Mouse (Mus musculus): ENCODE data around the gene Rbm34.

Rbm34 gene

DNA sequence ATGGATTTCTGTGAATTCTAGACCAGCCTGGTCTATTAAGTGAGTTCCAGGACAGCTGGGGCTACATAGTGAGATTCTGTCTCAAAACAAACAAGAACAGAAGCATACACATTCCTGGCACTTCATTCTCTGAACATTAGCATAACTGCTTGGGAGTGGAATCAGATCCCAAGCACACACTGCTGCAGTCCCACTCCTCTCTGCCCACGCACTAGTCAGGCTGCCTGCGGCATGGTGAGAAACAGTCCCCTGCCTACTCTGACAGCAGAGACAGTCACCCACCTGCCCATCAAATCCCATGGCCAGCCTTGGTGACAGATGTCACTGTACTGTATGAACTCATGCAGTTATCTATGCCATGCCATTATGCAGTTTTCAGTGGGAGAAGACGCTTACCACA, 9.4 kb downstream of the Rbm34 start:
- DNase-seq (ENCODE audit: low read depth, low spot score): no peak

DNA sequence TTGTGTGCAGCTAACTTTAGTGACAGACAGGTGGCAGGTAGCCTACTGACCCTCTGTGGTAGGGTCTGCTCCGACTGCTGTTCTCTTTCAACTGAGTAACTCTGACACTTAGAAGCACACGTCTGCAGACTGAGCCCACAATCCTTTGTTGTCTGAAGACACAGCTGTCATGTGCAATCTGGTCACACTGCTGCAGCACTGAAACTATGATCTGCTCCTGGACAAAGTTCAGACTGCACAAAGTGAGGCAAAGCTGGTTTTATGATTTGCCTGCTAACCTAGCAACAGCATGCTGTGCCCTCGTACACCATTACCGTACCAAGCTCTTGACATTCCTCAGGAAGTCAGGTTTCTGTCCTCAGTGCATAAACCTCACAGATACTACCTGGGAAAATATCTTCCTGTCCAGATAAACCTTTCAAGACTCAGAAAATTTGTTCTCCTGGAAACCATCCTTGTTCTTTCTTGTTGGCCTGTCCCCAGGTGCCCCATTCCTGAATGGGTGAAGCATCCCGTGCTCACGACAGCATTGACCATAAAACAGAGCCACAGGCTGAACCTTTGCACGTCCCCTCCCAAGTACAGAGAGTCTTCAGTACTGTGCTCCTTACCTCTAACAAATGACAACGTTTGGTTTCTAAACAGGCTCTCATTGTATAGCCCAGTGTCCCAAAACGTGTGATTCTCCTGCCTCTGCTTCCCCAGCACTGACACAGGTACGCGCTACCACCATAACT, 18.8 kb downstream of the Rbm34 start:
- DNase-seq (ENCODE audit: low read depth, low spot score): no peak

DNA sequence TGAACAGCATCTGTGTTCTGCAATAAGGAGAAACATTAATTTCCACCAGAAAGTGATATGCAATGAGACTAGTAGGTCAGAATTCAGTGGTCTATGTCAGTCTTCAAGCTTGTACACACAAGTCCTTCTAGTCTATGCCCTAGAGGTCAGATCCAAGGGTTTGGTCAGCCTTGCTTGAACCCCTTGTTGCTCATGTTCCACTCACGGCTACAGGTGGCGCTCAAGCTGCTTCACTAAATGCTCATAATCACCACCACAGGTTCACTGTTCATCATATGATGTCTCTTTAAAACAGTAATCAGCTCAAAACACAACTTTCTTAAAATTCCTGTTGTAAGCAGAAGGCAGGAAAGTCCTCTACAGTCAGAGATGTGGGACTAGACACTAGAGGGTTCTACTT, 21.3 kb downstream of the Rbm34 start:
- DNase-seq (ENCODE audit: low read depth, low spot score): no peak

DNA sequence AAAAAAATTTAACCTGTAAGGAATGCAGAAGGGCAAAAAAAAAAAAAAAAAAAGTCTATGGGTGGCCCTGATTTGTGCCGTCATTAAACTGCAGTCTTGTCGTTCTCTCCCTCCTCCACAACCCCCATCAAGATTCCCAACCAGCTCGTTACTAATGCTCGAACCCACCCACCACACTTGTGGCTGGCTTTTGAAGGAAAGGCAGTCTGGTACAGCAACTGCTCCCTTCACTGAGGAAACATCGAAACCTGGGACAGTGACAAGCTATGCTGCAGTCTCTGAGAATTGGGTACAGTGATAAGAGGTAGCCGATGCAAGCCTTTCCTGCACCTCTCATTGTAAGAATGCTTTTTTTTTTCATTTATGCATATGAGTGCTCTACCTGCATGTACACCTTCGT, 24.4 kb downstream of the Rbm34 start:
- DNase-seq (ENCODE audit: low read depth, low spot score): no peak

DNA sequence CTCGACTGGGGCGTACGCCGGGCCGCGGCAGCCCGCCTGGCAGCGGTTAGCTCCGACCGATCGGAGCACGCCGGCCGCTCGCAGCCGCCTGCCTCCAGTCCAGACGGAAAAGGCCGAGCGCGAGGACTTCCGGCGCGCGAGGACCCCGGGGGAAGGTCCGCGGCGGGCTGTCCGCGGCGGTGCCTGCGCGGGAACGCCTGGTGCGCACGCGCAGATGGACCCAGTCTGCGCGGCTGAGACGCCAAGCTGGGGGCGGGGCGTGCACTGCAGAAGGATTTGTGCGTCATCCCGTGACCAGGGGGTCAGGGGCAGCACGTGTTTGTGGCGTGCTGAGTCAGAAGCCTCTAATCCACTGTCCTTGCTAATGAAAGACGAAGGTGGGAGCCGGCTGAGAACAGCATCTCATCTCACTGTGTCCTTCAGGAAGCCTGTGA, 25.1 kb downstream of the Rbm34 start, which contains the start of gene Tomm20:
TSS of gene Tomm20 (minus strand) at position 115 of the 434 bp plus-strand sequence.
- DNase-seq (ENCODE audit: low read depth, low spot score): peak; percentile 99

DNA sequence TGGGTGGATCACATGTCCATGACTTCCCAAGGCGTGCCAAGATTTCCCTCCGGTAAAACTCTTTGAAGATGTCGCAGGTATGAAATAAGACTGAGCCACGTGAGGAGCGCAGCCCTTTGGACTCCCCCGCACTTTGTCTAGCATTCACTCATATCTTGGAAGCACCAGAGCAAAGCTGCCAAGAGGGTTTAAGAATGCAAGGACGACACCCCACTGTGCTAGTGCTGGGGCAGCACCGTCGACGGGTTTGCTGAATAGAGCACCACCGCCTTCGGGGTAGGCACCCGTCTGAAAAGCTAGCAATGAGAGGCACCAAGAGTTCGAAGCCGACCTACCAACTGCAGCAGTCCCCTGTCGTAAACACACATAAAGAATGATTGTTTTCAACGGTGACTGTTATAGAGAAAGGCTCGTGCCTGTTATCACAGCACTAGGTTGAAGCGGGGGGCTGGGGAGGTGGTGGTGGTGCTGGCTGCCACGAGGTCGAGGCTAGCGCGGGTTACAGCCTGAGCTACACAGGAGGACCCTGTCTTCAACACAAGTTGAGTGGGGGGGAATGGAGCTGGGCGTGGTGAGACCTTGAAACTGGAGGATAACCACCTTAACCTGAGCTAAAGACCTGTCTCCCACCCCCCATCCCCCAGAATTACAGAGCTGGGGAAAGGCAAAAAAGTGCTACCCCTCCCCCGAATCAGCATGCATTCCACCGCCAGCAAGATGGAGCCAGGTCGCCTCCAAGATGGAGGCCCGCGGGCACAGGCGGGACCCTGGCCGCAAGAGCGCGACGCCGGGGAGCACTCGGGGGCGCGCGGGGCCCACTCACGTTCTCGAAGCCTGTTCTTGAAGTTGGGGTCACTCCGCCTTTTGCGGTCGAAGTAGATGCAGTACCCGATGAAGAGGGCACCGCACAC, 25.8 kb downstream of the Rbm34 start:
- no peak for DNase-seq (ENCODE audit: low read depth, low spot score)

DNA sequence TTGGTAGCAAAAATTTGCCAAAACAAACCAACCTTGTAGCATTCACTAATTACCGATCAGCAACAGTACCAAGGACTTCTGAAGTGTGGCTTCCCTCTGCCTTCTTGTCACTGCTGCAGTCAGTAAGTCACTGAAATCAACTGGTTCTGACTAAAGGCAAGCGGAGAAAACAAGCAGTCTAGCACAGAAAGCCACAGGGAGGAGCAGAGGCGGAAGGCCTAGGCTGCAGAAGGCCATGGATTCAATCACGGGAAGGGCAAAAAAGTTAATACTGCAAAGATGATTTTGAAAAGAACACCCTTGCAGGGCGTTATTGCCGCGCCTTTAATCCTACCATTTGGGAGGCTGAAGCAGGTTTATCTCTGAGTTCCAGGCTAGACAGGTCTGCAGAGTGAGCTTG, 27.3 kb downstream of the Rbm34 start:
- DNase-seq (ENCODE audit: low read depth, low spot score): no peak

DNA sequence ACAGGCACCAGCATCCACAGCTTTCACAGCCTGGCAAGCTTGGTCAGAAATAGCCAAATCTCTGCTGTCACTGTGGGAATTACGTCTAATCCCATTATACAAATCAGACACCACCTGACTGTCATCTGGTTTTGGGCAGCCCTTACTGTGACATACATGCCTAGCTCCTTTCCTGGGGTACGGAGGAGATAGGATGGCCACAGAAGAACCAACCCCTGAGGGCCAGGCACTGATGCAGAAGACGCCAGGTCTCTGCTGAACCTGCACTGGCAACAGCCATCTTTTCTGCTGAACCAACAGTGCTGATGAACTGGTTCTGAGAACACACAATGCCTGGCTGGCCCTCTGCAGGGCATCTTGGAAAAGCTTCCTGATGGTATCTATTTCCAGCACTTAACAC, 33.5 kb downstream of the Rbm34 start:
- DNase-seq (ENCODE audit: low read depth, low spot score): peak; percentile 67

DNA sequence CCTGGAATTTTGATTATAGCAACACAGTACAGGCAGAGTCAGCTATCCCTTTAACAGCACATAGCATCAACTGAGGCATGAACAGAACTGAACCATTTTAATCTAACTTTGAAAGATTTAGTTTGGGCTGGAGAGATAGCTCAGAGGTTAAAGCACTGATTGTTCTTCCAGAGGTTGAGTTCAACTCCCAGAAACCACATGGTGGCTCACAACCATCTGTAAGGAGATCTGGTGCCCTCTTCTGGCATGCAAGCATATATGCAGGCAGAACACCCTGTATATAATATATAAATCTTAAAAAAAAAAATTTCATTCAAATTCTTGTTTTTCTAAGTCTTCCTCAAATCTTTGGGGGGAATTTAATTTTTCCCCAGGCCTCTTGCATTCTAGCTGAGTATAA, 34.9 kb downstream of the Rbm34 start:
- no peak for DNase-seq (ENCODE audit: low read depth, low spot score)

DNA sequence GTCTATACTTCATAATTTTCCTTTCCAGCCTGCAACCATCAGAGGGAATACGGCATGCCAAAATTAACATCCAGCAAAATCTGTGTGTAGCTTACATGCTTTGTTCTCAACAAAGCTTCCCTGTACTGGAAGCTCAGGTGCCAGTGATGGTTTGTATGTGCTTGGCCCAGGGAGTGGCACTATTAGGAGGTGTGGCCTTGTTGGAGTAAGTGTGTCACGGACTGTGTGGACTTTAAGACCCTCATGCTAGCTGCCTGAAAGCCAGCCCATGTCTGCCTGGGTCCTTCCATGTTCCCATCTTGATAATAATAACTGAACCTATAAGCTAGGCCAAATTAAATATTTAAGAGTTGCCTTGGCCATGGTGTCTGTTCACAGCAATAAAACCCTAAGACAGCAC, 35.5 kb downstream of the Rbm34 start:
- no peak for DNase-seq (ENCODE audit: low read depth, low spot score)

DNA sequence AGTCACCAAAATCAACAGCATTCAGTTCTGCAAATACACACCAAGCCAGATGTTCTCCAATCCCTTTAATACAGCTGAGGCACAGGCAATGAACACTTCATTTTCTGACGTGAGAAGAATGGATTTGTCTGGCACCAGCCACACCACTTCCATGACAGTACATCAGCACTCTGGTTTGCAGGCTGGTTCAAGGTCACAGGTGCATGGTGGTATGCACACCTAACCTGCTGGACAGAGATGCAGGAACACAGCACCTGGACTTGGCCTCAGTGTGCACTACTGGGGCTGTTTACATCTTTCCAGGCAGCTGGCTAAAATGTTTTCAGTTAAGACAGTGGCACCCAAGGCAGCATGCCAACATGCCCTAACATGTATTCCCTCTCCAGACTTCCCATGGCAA, 38.2 kb downstream of the Rbm34 start:
- DNase-seq (ENCODE audit: low read depth, low spot score): no peak

DNA sequence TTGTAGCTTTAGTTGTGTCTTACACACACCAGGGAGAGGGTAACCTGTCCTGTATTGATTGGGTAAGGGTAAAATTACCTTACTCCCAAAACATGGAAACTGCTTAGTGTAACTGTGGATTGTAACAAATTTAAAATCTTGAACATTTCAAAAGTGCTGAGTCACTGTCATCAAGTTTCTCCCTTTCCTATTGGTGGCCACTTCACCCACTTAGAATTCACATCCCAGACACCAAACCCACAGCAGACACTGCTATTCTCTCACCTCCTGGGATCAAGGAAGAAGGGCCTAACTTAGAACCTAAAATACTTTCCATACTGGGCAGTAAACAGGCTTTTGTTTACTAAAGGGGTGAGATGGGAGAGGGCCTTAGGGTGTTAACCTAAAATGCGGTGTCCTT, 38.6 kb downstream of the Rbm34 start:
- no peak for DNase-seq (ENCODE audit: low read depth, low spot score)

DNA sequence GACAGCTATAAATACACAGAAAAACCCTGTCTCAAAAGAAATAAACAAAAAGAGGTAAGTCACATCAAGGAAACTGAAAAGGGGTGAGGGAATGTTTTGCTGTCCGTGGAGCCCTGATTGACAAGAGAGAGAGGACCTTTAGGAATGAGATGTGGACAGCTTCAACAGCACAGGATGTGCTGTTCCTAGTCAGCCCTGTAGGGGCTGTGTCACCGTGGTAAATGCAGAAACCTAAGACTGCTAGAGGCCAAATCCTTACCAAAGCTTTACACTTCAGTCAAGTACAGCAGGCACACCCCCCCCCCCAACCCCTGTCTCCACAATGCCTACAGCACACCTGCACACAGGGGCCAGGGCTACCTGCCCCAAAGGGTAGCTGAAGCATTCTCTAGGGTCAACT, 39.2 kb downstream of the Rbm34 start:
- DNase-seq (ENCODE audit: low read depth, low spot score): no peak

DNA sequence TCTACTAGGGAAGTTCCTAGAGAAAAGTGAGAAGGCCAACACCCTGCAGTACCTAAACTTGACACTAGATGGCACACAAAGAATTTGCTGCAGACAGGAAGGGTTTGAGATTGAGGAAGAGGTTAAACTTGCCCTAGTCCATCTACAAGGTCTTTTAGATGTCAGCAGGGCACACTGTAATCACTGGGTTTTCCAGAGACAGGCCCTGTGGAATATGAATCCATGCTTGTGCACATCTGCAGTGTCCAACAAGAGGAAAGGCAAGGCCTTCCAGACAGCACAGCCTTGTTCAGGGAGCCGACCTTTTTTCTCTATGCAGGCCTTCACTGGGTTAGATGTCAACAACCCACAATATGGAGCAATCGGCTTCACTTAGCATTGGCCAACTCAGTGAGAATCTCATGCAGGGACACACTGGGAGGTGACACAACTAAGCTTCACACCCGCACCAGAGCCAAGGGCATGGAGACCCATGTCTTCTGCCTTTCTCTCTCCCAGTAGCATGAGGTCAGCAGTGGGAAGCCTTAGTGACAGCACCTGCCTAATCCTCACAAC, 41.2 kb downstream of the Rbm34 start:
- DNase-seq (ENCODE audit: low read depth, low spot score): no peak

DNA sequence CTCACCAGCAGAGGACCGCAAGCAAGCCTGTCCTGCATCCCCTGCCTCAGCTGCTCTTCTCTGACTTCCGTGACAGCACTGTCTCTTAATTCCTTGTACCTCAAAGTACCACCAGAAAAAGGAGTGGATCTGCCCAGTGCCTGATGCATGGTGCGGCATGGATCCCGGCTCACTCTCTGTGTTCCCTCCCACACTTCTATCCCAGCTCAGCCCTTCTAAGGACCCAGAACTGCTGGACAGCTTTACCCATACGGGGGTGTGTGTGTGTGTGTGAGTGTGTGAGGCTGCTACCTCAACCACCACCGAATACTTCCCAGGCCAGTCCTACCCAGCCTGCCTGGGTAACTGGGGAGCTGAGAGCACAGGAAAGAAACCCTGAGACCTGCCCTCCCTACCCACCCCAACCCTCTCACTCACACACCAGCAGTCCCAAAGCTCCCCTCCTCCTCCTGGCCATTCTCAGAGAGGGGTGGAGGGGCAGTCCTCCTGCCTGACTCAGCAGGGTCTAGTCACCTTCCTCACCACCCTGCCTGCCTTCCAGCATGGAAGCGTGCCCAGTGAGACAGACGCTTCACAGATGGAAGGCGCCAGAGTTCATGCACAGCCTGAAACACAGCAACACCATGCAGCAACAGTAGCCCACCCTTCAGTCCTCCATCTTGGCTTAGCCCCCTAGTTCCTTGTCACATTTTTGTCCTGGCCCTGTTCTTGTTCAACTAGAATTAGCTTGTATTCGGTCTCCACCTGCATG, 41.9 kb downstream of the Rbm34 start:
- DNase-seq (ENCODE audit: low read depth, low spot score): no peak

DNA sequence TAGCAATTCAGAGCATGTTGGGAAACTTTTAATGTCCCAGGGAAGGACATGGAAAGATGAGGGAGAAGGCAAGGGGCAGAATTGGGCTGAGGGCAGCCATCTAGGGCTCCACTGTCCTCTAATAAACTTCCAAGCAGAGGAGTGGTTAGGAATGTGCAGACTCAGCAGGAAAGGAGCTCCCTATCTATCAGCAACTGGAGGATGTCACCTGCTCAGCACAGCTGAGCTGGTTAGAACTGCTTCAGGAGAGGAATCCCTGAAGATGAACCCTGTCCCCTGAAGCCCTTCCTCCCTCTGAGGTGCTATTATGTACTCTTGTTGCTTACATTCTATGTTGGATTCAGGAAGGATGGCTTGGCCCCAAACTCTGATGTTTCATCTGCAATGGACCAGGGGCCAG, 42.8 kb downstream of the Rbm34 start:
- DNase-seq (ENCODE audit: low read depth, low spot score): no peak

DNA sequence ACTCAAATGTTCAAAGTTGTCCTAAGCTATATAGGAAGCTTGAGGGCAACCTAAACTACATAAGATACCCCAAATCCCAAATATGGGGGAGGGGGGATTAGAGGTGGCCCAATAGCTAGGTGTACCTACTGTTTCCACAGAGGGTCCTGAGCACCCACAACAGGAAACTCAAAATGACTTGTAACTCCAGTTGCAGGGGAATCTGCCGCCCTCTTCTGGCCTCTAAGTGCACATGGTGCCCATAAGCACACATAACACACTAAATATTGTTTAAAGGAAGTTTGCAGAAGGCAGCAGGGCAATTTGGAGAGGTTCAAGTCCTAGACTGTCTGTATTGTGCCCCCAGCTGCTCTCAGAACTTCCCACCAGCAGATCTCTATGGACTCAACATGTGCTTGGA, 43.8 kb downstream of the Rbm34 start:
- DNase-seq (ENCODE audit: low read depth, low spot score): no peak

DNA sequence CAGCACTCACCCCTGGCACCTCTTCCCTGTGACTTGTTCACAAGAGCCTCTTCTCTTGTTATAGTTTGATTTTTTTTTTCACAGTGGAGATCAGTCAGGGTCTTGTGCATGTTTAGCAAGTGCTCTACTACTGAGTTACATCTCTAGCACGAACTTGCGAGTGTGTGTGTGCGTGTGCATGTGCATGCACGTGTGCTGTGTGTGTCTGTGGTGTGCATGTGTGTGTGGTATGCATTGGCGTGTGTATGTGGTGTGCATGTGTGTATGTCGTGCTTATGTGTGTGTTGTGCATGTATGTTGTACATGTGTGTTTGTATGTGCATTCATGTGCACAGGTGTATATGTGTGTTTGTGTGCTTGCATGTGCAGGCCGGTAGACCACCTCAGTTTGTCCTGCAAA, 47.9 kb downstream of the Rbm34 start:
- no peak for DNase-seq (ENCODE audit: low read depth, low spot score)

DNA sequence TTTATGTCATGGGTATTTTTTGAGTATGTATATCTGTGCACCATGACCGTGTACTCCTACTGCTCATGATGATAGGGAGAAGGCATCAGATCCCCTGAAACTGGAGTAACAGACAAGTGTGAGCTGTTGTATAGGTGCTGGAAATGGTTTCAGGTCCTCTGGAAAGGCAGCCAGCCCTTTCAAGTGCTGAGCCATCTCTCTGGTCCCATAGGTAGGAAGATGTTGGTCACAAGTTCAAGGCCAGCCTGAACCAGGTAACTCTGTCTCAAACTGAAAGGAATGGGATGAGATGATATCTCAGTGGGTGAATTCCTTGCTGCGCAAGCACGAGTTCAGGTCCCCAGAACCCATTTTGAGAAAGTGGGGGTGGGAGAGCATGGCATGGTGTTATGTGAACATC, 49.4 kb downstream of the Rbm34 start:
- DNase-seq (ENCODE audit: low read depth, low spot score): no peak

DNA sequence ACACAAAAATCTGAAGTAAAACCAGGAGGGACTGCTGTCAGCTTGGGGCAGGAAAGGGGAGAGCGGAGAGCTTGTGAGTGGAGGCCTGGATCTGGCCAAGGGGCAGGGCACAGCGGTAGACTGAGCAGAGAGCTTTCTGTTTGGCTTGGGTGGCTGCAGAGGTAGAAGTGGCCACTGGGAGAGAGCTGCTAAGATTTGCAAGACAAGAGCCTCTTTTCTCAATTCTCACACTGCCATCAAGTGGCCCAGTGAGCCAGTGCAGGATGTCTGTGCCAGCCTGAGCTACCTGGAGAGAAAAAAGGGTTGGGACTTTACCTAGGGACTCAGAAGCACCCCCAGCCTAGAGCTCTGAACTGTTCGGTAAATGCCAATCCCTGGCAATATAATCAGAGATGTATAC, 50.0 kb downstream of the Rbm34 start:
- DNase-seq (ENCODE audit: low read depth, low spot score): no peak

DNA sequence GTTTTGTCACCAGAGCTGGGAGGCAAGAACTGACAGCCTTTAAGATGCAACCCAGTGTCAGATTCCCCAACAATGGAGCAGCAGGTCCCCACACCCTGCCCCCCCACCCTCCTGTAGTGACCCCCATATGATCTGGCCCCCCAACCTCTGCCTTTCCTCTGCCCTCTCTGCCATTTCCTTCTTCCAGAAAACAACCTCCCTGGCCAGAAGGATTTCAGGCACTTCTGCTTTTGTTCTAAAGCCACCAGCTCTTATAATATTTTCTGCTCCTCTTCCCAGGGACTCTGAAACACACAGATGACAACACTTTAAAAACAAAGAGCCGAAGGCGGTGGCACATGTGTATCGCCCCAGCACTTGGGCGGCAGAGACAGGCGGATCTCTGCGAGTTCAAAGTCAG, 50.5 kb downstream of the Rbm34 start:
- DNase-seq (ENCODE audit: low read depth, low spot score): no peak

DNA sequence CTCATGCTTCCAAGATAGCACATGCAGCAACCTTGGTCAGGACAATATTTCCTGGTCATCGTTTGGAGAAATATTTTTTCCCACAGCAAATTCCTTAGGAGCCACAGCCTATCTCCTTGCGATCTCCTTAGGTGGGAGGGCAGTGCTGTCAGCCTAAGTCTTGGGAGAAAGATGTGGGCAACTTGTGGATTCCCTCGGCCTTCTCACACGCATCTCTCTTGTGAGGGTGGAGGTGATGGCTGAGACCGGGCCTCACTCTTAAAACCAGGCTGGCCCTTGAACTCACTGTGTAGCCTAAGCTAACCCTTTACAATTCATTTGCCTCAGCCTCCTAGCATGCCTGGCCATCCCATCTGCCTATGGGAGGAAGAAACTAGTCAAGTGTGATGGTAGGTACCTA, 51.2 kb downstream of the Rbm34 start:
- no peak for DNase-seq (ENCODE audit: low read depth, low spot score)

Data from retina, adult 2 months (tissue).